Mouse (Mus musculus): ENCODE results near the gene Gale. TPM values are rescaled to one million over a fixed set of nuclear protein-coding genes. Genes with fewer than 3 reads are reported as not detected.

Gene Gale
- total RNA-seq, 1 experiment = 33.0 TPM

- Histone ChIP-seq H3K9me3 (ENCODE audit: control insufficient read depth, insufficient read depth, low read depth, low read length) (no peaks in the 10 kb centered on the region), H3K4me3 (ENCODE audit: insufficient read depth in 1 of 2, low read depth in 1 of 2, low read length in 2 of 2, poor library complexity in 1 of 2, severe bottlenecking in 1 of 2) (no peak overlapping the region), H3K9ac (ENCODE audit: insufficient read depth, low read depth, low read length, poor library complexity, severe bottlenecking) (no peak overlapping the region), H3K27ac (ENCODE audit: insufficient read depth, low read depth, low read length, poor library complexity, severe bottlenecking) (no peak overlapping the region), H3K4me1 (ENCODE audit: control insufficient read depth in 2 of 2, insufficient read depth in 2 of 2, low read length in 2 of 2, poor library complexity in 1 of 2) (peaks cover 0 to 6% of the 10 kb centered on the region in 2 experiments; a peak in 2 of 4 replicates), H3K36me3 (ENCODE audit: control insufficient read depth, insufficient read depth, low read length, poor library complexity, severe bottlenecking) (no peaks in the 10 kb centered on the region)
- no peak for DNase-seq (ENCODE audit: low read depth, low spot score)
- TF ChIP-seq ZNF384 (IDR thresholded peaks at IDR 0.05; ENCODE audit: low read depth, low read length) (no peak), HCFC1 (IDR thresholded peaks at IDR 0.05; ENCODE audit: borderline replicate concordance, insufficient read depth, low read length) (no peak), CHD2 (IDR thresholded peaks at IDR 0.05; ENCODE audit: low read depth, low read length) (no peak), ZC3H11A (IDR thresholded peaks at IDR 0.05; ENCODE audit: borderline replicate concordance, low read depth, low read length) (no peak), MAFK (IDR thresholded peaks at IDR 0.05; ENCODE audit: insufficient read depth, low read depth, low read length) (no peak)
- in situ Hi-C loops (cut with MboI; ENCODE audit: low sequenced_read_pairs in 2 of 2, unreplicated experiment in 2 of 2) = no loop called here
Observed at GRCm38 (mm10) chr4:135949475-135949874, 14.1 kb upstream of the Gale start.

GRCm38 (mm10) chr4:135949911-135950310, 13.6 kb upstream of the Gale start:
- Histone ChIP-seq H3K9me3 (ENCODE audit: control insufficient read depth, insufficient read depth, low read depth, low read length) (no peaks in the 10 kb centered on the region), H3K36me3 (ENCODE audit: control insufficient read depth, insufficient read depth, low read length, poor library complexity, severe bottlenecking) (no peaks in the 10 kb centered on the region; the same call in 1 of the 2 replicates), H3K4me1 (ENCODE audit: control insufficient read depth in 2 of 2, insufficient read depth in 2 of 2, low read length in 2 of 2, poor library complexity in 1 of 2) (peaks cover 0 to 6% of the 10 kb centered on the region in 2 experiments; a peak in 2 of 4 replicates), H3K4me3 (ENCODE audit: insufficient read depth in 1 of 2, low read depth in 1 of 2, low read length in 2 of 2, poor library complexity in 1 of 2, severe bottlenecking in 1 of 2) (no peak overlapping the region), H3K9ac (ENCODE audit: insufficient read depth, low read depth, low read length, poor library complexity, severe bottlenecking) (no peak overlapping the region), H3K27ac (ENCODE audit: insufficient read depth, low read depth, low read length, poor library complexity, severe bottlenecking) (no peak overlapping the region)
- no peak for TF ChIP-seq MAFK (IDR thresholded peaks at IDR 0.05; ENCODE audit: insufficient read depth, low read depth, low read length)
- no peak for TF ChIP-seq CHD2 (IDR thresholded peaks at IDR 0.05; ENCODE audit: low read depth, low read length)
- TF ChIP-seq ZNF384 (IDR thresholded peaks at IDR 0.05; ENCODE audit: low read depth, low read length) = no peak
- TF ChIP-seq ZC3H11A (IDR thresholded peaks at IDR 0.05; ENCODE audit: borderline replicate concordance, low read depth, low read length) = no peak
- TF ChIP-seq HCFC1 (IDR thresholded peaks at IDR 0.05; ENCODE audit: borderline replicate concordance, insufficient read depth, low read length) = no peak
- no peak for DNase-seq (ENCODE audit: low read depth, low spot score)
- in situ Hi-C loops (cut with MboI; ENCODE audit: low sequenced_read_pairs in 2 of 2, unreplicated experiment in 2 of 2) = no loop called here

- H3K4me1 ChIP-seq (ENCODE audit: control insufficient read depth in 2 of 2, insufficient read depth in 2 of 2, low read length in 2 of 2, poor library complexity in 1 of 2) = peaks cover 0 to 6% of the 10 kb centered on the region in 2 experiments; a peak in 2 of 4 replicates
- no peaks in the 10 kb centered on the region; the same call in 1 of the 2 replicates for H3K36me3 ChIP-seq (ENCODE audit: control insufficient read depth, insufficient read depth, low read length, poor library complexity, severe bottlenecking)
- no peak for DNase-seq (ENCODE audit: low read depth, low spot score)
- H3K4me3 ChIP-seq (ENCODE audit: insufficient read depth in 1 of 2, low read depth in 1 of 2, low read length in 2 of 2, poor library complexity in 1 of 2, severe bottlenecking in 1 of 2) = no peak overlapping the region
- TF ChIP-seq MAFK (IDR thresholded peaks at IDR 0.05; ENCODE audit: insufficient read depth, low read depth, low read length) (no peak), ZNF384 (IDR thresholded peaks at IDR 0.05; ENCODE audit: low read depth, low read length) (no peak), ZC3H11A (IDR thresholded peaks at IDR 0.05; ENCODE audit: borderline replicate concordance, low read depth, low read length) (no peak)
- no peak overlapping the region for H3K27ac ChIP-seq (ENCODE audit: insufficient read depth, low read depth, low read length, poor library complexity, severe bottlenecking)
- in situ Hi-C loops (cut with MboI; ENCODE audit: low sequenced_read_pairs in 2 of 2, unreplicated experiment in 2 of 2) = no loop called here
- H3K9me3 ChIP-seq (ENCODE audit: control insufficient read depth, insufficient read depth, low read depth, low read length) = no peaks in the 10 kb centered on the region
- H3K9ac ChIP-seq (ENCODE audit: insufficient read depth, low read depth, low read length, poor library complexity, severe bottlenecking) = no peak overlapping the region
Observed at GRCm38 (mm10) chr4:135950365-135950764, 13.2 kb upstream of the Gale start.

GRCm38 (mm10) chr4:135951505-135951904, 12.0 kb upstream of the Gale start:
- Histone ChIP-seq H3K4me3 (ENCODE audit: insufficient read depth in 1 of 2, low read depth in 1 of 2, low read length in 2 of 2, poor library complexity in 1 of 2, severe bottlenecking in 1 of 2) (no peak overlapping the region), H3K9ac (ENCODE audit: insufficient read depth, low read depth, low read length, poor library complexity, severe bottlenecking) (no peak overlapping the region), H3K27ac (ENCODE audit: insufficient read depth, low read depth, low read length, poor library complexity, severe bottlenecking) (no peak overlapping the region), H3K36me3 (ENCODE audit: control insufficient read depth, insufficient read depth, low read length, poor library complexity, severe bottlenecking) (no peaks in the 10 kb centered on the region; the same call in 1 of the 2 replicates), H3K9me3 (ENCODE audit: control insufficient read depth, insufficient read depth, low read depth, low read length) (no peaks in the 10 kb centered on the region), H3K4me1 (ENCODE audit: control insufficient read depth in 2 of 2, insufficient read depth in 2 of 2, low read length in 2 of 2, poor library complexity in 1 of 2) (peaks cover 0 to 6% of the 10 kb centered on the region in 2 experiments; a peak in 2 of 4 replicates)
- in situ Hi-C loops (cut with MboI; ENCODE audit: low sequenced_read_pairs in 2 of 2, unreplicated experiment in 2 of 2) = no loop called here
- DNase-seq (ENCODE audit: low read depth, low spot score) = no peak
- TF ChIP-seq ZC3H11A (IDR thresholded peaks at IDR 0.05; ENCODE audit: borderline replicate concordance, low read depth, low read length) (no peak), ZNF384 (IDR thresholded peaks at IDR 0.05; ENCODE audit: low read depth, low read length) (no peak), MAFK (IDR thresholded peaks at IDR 0.05; ENCODE audit: insufficient read depth, low read depth, low read length) (no peak), CHD2 (IDR thresholded peaks at IDR 0.05; ENCODE audit: low read depth, low read length) (no peak), HCFC1 (IDR thresholded peaks at IDR 0.05; ENCODE audit: borderline replicate concordance, insufficient read depth, low read length) (no peak)

- Histone ChIP-seq H3K9ac (ENCODE audit: insufficient read depth, low read depth, low read length, poor library complexity, severe bottlenecking) (no peak overlapping the region), H3K27ac (ENCODE audit: insufficient read depth, low read depth, low read length, poor library complexity, severe bottlenecking) (no peak overlapping the region), H3K4me3 (ENCODE audit: insufficient read depth in 1 of 2, low read depth in 1 of 2, low read length in 2 of 2, poor library complexity in 1 of 2, severe bottlenecking in 1 of 2) (no peak overlapping the region), H3K9me3 (ENCODE audit: control insufficient read depth, insufficient read depth, low read depth, low read length) (no peaks in the 10 kb centered on the region), H3K36me3 (ENCODE audit: control insufficient read depth, insufficient read depth, low read length, poor library complexity, severe bottlenecking) (peaks cover 1% of the 10 kb centered on the region; the same call in 1 of the 2 replicates), H3K4me1 (ENCODE audit: control insufficient read depth in 2 of 2, insufficient read depth in 2 of 2, low read length in 2 of 2, poor library complexity in 1 of 2) (peaks cover 0 to 11% of the 10 kb centered on the region in 2 experiments; a peak in 2 of 4 replicates)
- TF ChIP-seq ZC3H11A (IDR thresholded peaks at IDR 0.05; ENCODE audit: borderline replicate concordance, low read depth, low read length) = no peak
- TF ChIP-seq HCFC1 (IDR thresholded peaks at IDR 0.05; ENCODE audit: borderline replicate concordance, insufficient read depth, low read length) = no peak
- no peak for TF ChIP-seq ZNF384 (IDR thresholded peaks at IDR 0.05; ENCODE audit: low read depth, low read length)
- TF ChIP-seq MAFK (IDR thresholded peaks at IDR 0.05; ENCODE audit: insufficient read depth, low read depth, low read length) = no peak
- no peak for TF ChIP-seq CHD2 (IDR thresholded peaks at IDR 0.05; ENCODE audit: low read depth, low read length)
- in situ Hi-C loops (cut with MboI; ENCODE audit: low sequenced_read_pairs in 2 of 2, unreplicated experiment in 2 of 2) = no loop called here
- DNase-seq (ENCODE audit: low read depth, low spot score) = no peak
Observed at GRCm38 (mm10) chr4:135953179-135953578, 10.3 kb upstream of the Gale start.

Data from ES-E14 (cell line).